Mouse (Mus musculus) adrenal gland, postnatal 36 days (tissue): ENCODE results near the gene Prkaa1. TPM values are rescaled to one million over a fixed set of nuclear protein-coding genes. Genes with fewer than 3 reads are reported as not detected.

Source experiments
- total RNA-seq, 2 experiments: library from RNA; stranded (reverse); gene quantifications; 2 replicates each; pipeline ENCODE4 v1.2.3; 2021

Gene Prkaa1
- total RNA-seq, 2 experiments from 2014 or later, result 35.1 to 39.9 TPM

Other genes starting within 250 kb of the Prkaa1 start
- gene Mroh2b, start 245.1 kb upstream of the Prkaa1 start, total RNA-seq, result not detected
- gene C7, start 80.1 kb upstream of the Prkaa1 start, total RNA-seq, result 10 to 100 TPM; 10.8 to 22.5 TPM
- 1 to 10 TPM; 6.5 to 7.4 TPM for gene Card6, start 35.3 kb upstream of the Prkaa1 start, total RNA-seq
- 100 to 1,000 TPM; 399 to 467 TPM for gene Rpl37, start 27.2 kb upstream of the Prkaa1 start, total RNA-seq
- gene Ttc33, start 41.7 kb downstream of the Prkaa1 start, total RNA-seq, result 10 to 100 TPM; 53.0 to 67.1 TPM
- 1 to 10 TPM; 1.0 to 1.2 TPM for gene Ptger4, start 100.3 kb downstream of the Prkaa1 start, total RNA-seq